Mouse (Mus musculus) kidney, embryonic 15.5 days (tissue): ENCODE results near the gene Jak1. TPM values are rescaled to one million over a fixed set of nuclear protein-coding genes. Genes with fewer than 3 reads are reported as not detected.

Experiments
- ATAC-seq: fragments of 200-750 bp; cut with Nextera tagmentation; replicated peaks from 2 replicates; pipeline ENCODE4 v1.8.0; 2017; ENCODE audit warnings: moderate TSS enrichment; ENCODE audit not compliant: low FRiP score
- H3K27ac ChIP-seq: fragments of 300-500 bp; sonication (generic); 2 replicates; pipeline ENCODE4 v1.5.1; 2015; ENCODE audit warnings: mild to moderate bottlenecking, inconsistent platforms
- H3K27me3 ChIP-seq: fragments of 300-500 bp; sonication (generic); 2 replicates; pipeline ENCODE4 v1.6.1; 2015; ENCODE audit warnings: inconsistent platforms
- H3K36me3 ChIP-seq: fragments of 300-500 bp; sonication (generic); 2 replicates; pipeline ENCODE4 v1.6.1; 2015; ENCODE audit warnings: inconsistent platforms
- H3K4me1 ChIP-seq: fragments of 300-500 bp; sonication (generic); 2 replicates; pipeline ENCODE4 v1.6.1; 2015; ENCODE audit warnings: inconsistent platforms
- H3K4me2 ChIP-seq: fragments of 300-500 bp; sonication (generic); 2 replicates; pipeline ENCODE4 v1.6.1; 2015; ENCODE audit warnings: moderate library complexity, mild to moderate bottlenecking, inconsistent platforms
- H3K4me3 ChIP-seq: fragments of 300-500 bp; sonication (generic); replicated peaks from 2 replicates; pipeline ENCODE4 v1.5.1; 2015; ENCODE audit warnings: mild to moderate bottlenecking, inconsistent platforms
- H3K9ac ChIP-seq: fragments of 300-500 bp; sonication (generic); 2 replicates; pipeline ENCODE4 v1.6.1; 2015; ENCODE audit warnings: mild to moderate bottlenecking, inconsistent platforms
- H3K9me3 ChIP-seq: fragments of 300-500 bp; sonication (generic); replicated peaks from 2 replicates; pipeline ENCODE4 v1.6.1; 2016; ENCODE audit warnings: inconsistent platforms
- WGBS: fragments of 180-500 bp; shearing (Covaris S2); methylation state at CpG from one replicate; pipeline ENCODE4 v1.1.7; 2015; ENCODE audit warnings: mixed read lengths; 5-methylcytosine and 5-hydroxymethylcytosine counted together
- polyA plus RNA-seq: library from polyadenylated mRNA; unstranded; fragments of >200 nt; fragmentation: Nextera tagmentation; extraction: Ambion mirVana; gene quantifications from 2 replicates; pipeline ENCODE4 v1.2.1, GENCODE M21; 2015

Jak1 gene
- polyA plus RNA-seq, 1 experiment from 2014 or later, result 88.2 TPM

DNA sequence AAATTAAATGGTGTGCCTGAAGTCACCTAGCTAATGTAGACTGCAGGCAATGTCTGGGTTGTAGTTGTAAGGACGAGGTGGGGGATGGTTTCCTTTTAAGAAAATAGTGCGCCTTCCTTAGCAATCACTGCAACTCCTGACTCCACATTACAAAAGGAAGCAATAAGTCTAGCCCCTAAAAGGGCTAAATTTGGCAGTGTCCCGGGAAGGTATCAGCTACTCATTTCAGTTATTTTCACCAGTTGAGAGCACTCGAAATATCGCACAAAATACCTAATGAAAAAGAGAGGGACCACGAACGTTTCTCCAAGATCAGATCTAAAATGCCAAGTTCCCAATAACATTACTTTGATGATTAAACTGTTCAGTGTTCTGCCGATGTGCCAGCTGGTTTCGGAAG is 28.6 kb upstream of the Jak1 start:
- Histone ChIP-seq H3K9ac (peak overlapping the region; percentile 44; the same call in 1 of the 2 replicates), H3K27me3 (no peaks in the 10 kb centered on the region), H3K4me1 (peaks cover 22% of the 10 kb centered on the region), H3K4me3 (peak overlapping the region; percentile 51), H3K27ac (peak overlapping the region; percentile 88; the same call in 1 of the 2 replicates), H3K4me2 (peak overlapping the region; percentile 77), H3K36me3 (no peaks in the 10 kb centered on the region), H3K9me3 (no peaks in the 10 kb centered on the region)
- no peak for ATAC-seq
- WGBS, result 41% methylated on average over 9 of the region's 9 CpGs

DNA sequence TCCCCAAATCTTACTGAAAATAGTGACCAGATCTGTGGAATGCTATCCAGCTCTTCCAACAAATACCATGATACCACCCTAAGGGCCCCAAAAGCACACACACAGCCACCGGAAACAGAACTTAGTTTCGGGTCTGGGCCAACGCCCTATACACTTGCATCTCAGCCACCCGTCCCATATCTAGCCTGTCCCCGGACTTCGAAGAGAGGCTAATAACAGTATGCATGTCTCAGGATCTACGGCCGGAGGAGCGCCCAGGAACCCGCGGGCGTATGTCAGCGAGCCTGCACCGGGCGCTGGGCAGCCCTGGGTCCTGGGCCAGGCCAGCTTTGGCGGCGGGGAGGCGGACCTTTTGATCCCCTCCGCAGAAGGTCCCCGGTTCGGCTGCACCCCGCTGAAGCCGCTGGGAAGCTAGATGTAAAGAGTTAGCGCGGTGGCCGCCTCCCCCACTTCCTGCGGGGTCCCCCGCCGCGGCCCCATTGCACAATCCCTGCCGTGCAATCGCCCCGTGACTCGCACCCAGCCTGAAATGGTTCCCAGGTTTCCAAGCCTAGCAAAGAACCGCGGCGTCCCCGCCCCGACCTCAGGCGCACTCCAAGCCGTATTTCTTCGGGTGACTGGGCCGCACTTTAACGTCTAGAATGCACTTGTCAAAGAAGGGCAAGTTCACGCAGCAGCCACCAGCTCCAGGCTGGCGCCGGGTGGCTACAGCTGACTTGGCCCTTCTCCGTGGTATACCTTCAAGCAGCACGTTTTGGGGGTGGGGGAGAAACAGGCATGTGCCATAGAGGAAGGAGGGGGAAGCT is 27.9 kb upstream of the Jak1 start:
- H3K36me3 ChIP-seq, result no peaks in the 10 kb centered on the region
- H3K9me3 ChIP-seq, result no peaks in the 10 kb centered on the region
- peak; percentile 61 for ATAC-seq
- H3K4me1 ChIP-seq, result peaks cover 22% of the 10 kb centered on the region
- H3K27me3 ChIP-seq, result no peaks in the 10 kb centered on the region
- H3K27ac ChIP-seq, result peak overlapping the region; percentile 88
- 1% methylated on average over 49 of the region's 49 CpGs for WGBS
- peak overlapping the region; percentile 51 for H3K4me3 ChIP-seq
- peak overlapping the region; percentile 44 for H3K9ac ChIP-seq
- peak overlapping the region; percentile 77 for H3K4me2 ChIP-seq

DNA sequence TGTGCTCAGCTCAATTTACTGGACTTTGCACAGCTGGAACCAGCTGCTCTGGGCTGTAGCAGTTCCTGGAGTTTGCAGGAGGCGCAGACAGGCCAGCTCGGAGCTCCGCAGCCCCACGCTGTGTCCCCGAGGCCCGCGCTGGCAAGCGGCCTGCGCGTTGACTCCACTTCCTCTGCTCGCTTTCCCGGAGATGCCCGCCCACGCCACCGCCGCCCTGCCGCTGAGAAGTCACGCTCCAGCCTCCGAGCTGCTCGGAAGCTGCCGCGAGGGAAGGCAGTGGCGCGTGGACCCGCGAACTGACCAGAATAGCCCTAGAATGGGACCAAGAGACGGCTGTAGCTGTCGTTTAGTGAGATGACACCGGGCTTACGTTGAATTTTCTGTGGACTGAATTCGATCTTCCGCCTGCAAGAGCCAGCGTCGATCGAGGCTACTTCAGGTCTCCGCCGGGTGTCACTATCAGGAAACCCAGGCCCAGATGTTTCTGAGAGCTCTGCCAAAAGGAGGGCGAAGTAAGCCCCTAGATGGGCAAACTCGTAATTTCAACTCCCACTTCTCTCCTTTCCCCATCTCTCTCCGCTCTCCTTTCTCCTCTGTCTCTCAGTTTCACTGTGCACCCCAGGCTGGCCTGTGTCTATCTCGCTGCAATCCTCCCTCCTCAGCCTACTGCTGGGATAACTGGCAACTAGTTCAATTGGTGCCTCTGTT is 27.1 kb upstream of the Jak1 start:
- 2% methylated on average over 41 of the region's 41 CpGs for WGBS
- Histone ChIP-seq H3K4me3 (peak overlapping the region; percentile 51), H3K27me3 (no peaks in the 10 kb centered on the region)

DNA sequence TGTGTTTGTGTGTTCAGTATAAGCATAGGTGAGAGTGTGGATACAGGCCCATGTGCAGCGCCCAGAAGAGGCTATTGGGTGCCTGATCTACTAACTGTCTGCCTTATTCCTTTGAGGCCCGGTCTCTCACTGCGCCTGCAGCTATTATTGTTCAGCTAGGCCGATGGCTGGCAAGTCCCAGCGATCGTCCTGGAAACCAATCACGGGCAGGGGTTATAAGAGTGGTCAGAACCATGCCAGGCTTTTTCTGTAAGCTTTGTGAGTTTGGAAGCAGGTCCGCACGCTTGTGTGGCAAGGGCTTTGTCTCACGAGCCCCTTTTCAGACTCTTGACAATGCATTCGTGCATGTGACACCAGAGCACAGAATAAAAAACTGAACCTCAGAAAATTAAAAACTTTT is 23.2 kb upstream of the Jak1 start:
- peaks cover 30% of the 10 kb centered on the region for H3K4me1 ChIP-seq
- 93% methylated on average over 11 of the region's 11 CpGs for WGBS
- H3K4me3 ChIP-seq, result no peak overlapping the region
- no peaks in the 10 kb centered on the region for H3K36me3 ChIP-seq
- no peak overlapping the region for H3K9ac ChIP-seq
- no peak for ATAC-seq
- H3K4me2 ChIP-seq, result no peak overlapping the region
- no peak overlapping the region for H3K27ac ChIP-seq
- no peaks in the 10 kb centered on the region for H3K9me3 ChIP-seq
- no peaks in the 10 kb centered on the region for H3K27me3 ChIP-seq

More for the DNA sequence above, 27.1 kb upstream of the Jak1 start:
- Histone ChIP-seq H3K4me2 (peak overlapping the region; percentile 77), H3K27ac (peak overlapping the region; percentile 88), H3K36me3 (no peaks in the 10 kb centered on the region), H3K9me3 (no peaks in the 10 kb centered on the region), H3K4me1 (peaks cover 22% of the 10 kb centered on the region), H3K9ac (peak overlapping the region; percentile 36)
- peak; percentile 93 for ATAC-seq

DNA sequence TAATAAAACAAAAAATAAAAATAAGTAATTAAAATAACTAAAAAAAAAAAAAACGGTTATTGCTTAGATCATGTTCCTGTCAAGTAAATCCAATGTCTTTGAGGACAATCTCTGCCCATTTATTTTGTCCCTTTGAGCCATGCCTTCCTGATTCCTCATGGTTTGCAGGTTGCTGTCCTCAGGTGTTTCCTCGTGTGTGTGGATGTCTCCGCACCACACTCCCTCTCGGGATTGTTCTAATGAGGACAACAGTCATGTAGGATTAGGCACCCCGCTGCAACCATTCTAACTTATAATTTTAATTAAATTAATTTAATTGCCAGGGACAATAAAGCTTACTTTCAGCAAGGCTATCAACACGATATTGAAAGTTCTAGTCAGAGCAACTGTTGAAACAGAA is 21.5 kb upstream of the Jak1 start:
- Histone ChIP-seq H3K9ac (no peak overlapping the region), H3K4me3 (no peak overlapping the region), H3K27ac (no peak overlapping the region), H3K36me3 (no peaks in the 10 kb centered on the region), H3K9me3 (no peaks in the 10 kb centered on the region), H3K4me1 (peaks cover 15% of the 10 kb centered on the region; the same call in 1 of the 2 replicates), H3K4me2 (no peak overlapping the region), H3K27me3 (no peaks in the 10 kb centered on the region)
- 87% methylated on average over 6 of the region's 6 CpGs for WGBS
- no peak for ATAC-seq

DNA sequence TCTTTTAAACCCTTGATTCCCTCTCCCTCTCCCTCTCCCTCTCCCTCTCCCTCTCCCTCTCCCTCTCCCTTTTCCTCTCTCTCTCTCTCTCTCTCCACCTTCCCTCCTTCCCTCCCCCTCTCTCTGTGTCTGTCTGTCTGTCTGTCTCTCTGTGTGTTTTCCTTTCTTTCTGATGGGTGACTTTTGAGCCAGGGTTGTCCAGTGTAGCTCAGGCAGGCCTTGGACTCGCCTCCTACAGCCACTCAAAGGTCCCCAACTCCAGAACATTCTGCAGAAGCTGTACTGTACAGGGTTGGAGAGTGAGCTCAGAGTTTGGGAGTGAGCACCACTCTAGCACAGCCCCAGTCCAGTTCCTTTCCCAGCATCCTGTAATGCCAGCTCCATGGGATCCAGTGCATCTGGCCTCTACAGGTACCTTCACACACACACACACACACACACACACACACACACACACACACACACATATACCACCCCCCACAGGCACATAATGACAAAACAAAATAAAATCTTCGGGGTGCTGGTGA is 20.9 kb upstream of the Jak1 start:
- no peaks in the 10 kb centered on the region for H3K9me3 ChIP-seq
- H3K36me3 ChIP-seq, result no peaks in the 10 kb centered on the region
- no peak overlapping the region for H3K9ac ChIP-seq
- no peak overlapping the region for H3K27ac ChIP-seq
- WGBS, result 50% methylated on average over 2 of the region's 2 CpGs
- H3K27me3 ChIP-seq, result no peaks in the 10 kb centered on the region
- peaks cover 12% of the 10 kb centered on the region; the same call in 1 of the 2 replicates for H3K4me1 ChIP-seq
- ATAC-seq, result peak; percentile 49; the same call in 1 of the 2 replicates
- no peak overlapping the region for H3K4me3 ChIP-seq
- H3K4me2 ChIP-seq, result no peak overlapping the region

DNA sequence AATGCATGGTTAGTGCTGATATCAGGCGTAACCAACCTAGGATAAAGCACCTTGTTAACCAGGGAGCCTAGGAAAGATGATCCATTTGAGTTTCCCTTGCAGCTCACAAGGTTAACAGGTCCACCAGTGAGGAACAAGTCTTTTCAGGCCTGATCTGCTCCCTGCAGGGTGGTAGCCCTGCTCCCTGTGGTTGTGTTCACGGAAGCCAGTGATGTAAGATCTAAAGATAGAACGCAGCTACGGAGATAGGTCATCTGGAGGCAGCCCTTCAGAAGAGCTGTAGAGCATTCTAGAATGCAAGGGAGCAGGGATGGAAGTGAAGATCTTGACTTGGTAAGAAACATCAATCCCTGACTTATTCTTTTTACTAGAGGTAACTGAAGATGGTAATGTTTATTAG is 18.9 kb upstream of the Jak1 start:
- Histone ChIP-seq H3K4me3 (no peak overlapping the region), H3K9ac (no peak overlapping the region), H3K36me3 (no peaks in the 10 kb centered on the region), H3K27me3 (no peaks in the 10 kb centered on the region), H3K4me2 (no peak overlapping the region), H3K4me1 (peaks cover 12% of the 10 kb centered on the region; the same call in 1 of the 2 replicates), H3K9me3 (no peaks in the 10 kb centered on the region), H3K27ac (no peak overlapping the region)
- WGBS, result 77% methylated on average over 4 of the region's 4 CpGs
- ATAC-seq, result no peak

DNA sequence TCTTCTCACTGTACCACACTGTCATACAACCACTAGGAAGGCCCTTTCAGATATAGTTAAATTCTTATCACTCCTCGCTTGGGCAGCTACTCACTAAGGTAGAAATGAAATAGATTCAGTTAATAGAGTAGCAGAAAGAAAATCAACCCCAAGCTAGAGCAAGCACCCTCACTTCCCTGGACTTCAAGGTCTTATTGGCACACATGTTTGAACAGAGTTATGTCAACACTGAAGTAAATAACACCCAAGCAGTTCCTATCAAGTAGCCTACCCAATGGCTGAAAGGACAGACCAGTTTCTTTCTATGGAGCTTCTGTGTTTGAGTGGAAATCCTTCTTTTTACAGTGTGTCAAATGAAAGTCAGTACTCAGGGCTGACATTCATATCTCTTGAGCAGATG is 17.2 kb upstream of the Jak1 start:
- Histone ChIP-seq H3K4me1 (peaks cover 12% of the 10 kb centered on the region; the same call in 1 of the 2 replicates), H3K4me2 (no peak overlapping the region), H3K27ac (no peak overlapping the region), H3K36me3 (no peaks in the 10 kb centered on the region), H3K9me3 (no peaks in the 10 kb centered on the region), H3K9ac (no peak overlapping the region), H3K4me3 (no peak overlapping the region), H3K27me3 (no peaks in the 10 kb centered on the region)
- WGBS, result 80% methylated on average over 1 of the region's 1 CpGs
- no peak for ATAC-seq

DNA sequence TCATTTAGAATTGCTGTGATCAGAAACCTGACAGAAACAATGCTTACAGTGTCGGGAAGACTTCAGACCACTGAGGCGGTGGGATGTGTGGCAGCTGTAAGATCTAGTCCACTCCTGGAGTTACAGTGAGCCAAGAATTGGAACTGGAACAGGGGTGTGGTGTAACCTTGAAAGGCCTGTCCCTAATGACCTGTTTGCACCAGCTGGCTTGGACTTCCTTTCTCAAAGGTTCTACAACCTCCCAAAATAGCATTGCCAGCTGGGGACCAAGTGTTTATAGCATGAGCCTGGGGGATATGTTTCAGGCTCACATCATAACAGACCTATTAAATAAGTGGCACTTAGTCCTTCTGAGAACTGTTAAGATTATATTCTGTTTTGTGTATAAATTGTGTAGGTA is 15.0 kb upstream of the Jak1 start:
- 81% methylated on average over 2 of the region's 2 CpGs for WGBS
- H3K36me3 ChIP-seq, result no peaks in the 10 kb centered on the region

DNA sequence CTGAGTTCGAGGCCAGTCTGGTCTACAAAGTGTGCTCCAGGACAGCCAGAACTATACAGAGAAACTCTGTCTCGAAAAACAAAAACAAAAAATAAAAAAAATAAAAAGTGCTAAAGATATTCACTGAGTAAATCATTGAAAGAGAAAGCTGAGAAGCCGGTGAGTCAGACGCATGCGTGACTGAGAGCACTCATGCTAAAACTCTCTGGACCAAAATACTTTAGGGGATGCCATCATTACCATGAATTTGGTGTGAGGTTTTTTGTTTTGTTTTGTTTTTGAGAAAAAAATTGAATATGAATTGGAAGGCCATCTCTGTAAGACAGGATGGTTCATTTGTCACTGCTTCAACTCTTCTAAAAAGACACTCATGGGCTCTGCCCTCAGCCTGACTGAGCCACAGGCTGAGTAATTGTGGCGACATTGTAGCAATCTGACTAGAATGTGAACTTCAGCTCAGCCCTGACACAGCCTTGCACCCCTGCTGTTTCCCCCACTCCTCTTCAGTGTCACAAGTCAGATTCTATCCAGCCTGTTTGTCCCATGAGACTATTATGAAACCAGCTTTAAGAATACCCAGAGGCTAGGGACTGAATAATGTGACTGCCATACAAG is 11.5 kb upstream of the Jak1 start:
- ATAC-seq, result no peak
- no peaks in the 10 kb centered on the region for H3K36me3 ChIP-seq
- H3K9ac ChIP-seq, result no peak overlapping the region
- no peaks in the 10 kb centered on the region for H3K4me1 ChIP-seq
- no peak overlapping the region for H3K4me2 ChIP-seq
- no peak overlapping the region for H3K27ac ChIP-seq
- no peaks in the 10 kb centered on the region for H3K27me3 ChIP-seq
- WGBS, result 66% methylated on average over 6 of the region's 6 CpGs
- no peaks in the 10 kb centered on the region for H3K9me3 ChIP-seq
- H3K4me3 ChIP-seq, result no peak overlapping the region

More for the DNA sequence above, 15.0 kb upstream of the Jak1 start:
- no peak overlapping the region for H3K27ac ChIP-seq
- H3K9me3 ChIP-seq, result no peaks in the 10 kb centered on the region
- H3K4me3 ChIP-seq, result no peak overlapping the region
- H3K4me2 ChIP-seq, result no peak overlapping the region
- H3K27me3 ChIP-seq, result no peaks in the 10 kb centered on the region
- ATAC-seq, result no peak
- H3K4me1 ChIP-seq, result peaks cover 9% of the 10 kb centered on the region; the same call in 1 of the 2 replicates
- no peak overlapping the region for H3K9ac ChIP-seq

DNA sequence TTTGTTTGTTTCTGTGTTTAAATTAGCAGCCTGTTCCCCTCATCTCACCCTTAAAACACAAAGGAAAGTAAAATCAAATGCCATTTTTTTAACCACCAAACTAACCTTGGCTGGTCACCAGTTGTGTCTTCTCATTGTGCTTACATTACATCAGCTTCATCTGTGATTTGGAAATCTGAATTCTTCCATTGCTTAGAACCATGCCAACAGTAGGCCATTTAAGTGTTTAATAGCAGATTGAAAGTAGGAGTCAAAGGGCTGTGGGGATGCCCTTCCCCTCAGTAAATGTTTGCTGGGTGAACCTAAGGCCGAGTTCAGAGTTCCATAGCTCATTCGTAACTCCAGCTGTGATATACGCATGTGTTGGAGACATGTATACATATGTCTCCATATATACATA is 10.8 kb upstream of the Jak1 start:
- Histone ChIP-seq H3K36me3 (no peaks in the 10 kb centered on the region), H3K9ac (no peak overlapping the region), H3K27me3 (no peaks in the 10 kb centered on the region), H3K9me3 (no peaks in the 10 kb centered on the region), H3K4me3 (no peak overlapping the region), H3K27ac (no peak overlapping the region), H3K4me2 (no peak overlapping the region), H3K4me1 (no peaks in the 10 kb centered on the region)
- WGBS, result 84% methylated on average over 3 of the region's 3 CpGs
- ATAC-seq, result no peak

DNA sequence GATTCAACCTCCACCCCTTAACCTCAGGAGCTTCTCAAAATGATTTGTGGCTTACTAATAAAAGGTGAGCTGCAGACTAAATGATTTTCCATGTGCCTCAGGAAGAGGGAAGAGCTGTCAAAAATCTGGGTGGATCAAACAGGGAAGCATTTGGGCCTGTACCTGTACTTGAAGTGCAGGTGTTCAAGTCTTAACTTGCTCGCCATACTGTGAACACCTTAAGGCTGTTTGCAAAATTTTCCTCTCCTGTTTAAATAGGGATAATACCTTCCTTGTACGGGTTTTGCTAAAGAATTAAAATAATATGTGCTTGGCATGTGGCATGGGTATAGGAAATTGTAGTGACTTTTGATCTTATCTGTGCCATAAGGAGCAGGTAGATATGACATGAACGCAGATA is 5.7 kb upstream of the Jak1 start:
- H3K4me3 ChIP-seq, result no peak overlapping the region
- H3K27me3 ChIP-seq, result no peaks in the 10 kb centered on the region
- no peak overlapping the region for H3K27ac ChIP-seq
- 83% methylated on average over 3 of the region's 3 CpGs for WGBS
- H3K4me1 ChIP-seq, result no peaks in the 10 kb centered on the region
- no peaks in the 10 kb centered on the region for H3K36me3 ChIP-seq
- no peak overlapping the region for H3K4me2 ChIP-seq
- ATAC-seq, result no peak
- H3K9me3 ChIP-seq, result no peaks in the 10 kb centered on the region
- no peak overlapping the region for H3K9ac ChIP-seq
